Mouse (Mus musculus): ENCODE data around the gene Ankmy2.

Ankmy2 gene

DNA sequence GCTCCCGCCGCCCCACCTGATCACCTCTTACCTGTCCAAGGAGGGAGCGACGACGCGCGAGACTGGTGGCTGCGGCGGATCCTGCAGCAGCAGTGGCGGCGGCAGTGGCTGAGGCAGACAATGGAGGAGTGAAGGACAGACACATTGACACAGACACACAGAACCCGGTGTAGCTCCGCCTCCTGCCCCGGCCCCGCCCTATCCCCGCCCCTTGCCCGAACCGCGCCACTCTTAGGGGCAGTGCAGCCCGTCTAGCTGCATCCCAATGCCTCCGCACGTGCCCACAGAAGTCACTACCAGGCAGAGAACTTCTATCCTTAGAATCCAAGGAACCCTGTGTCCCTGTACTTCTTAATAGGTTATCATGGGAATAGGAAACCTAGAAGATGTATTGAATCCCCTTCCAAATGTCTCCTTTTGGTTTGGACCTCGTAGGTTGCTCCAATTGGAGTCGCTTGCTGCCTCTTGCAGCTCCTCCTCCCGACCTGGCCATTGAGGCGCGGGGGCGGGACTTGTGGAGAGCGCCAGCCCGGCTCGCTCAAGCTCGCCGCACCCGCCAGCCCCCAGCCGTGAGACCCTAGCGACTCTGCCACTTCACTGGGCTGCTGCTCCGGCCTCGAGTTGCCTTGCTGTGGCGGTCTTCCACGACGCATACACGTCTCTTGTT lies at the start of gene Ankmy2:
Ankmy2 (plus strand) TSS at position 478 of the 667 bp plus-strand sequence.
- DNase-seq = peak; percentile 94

DNA sequence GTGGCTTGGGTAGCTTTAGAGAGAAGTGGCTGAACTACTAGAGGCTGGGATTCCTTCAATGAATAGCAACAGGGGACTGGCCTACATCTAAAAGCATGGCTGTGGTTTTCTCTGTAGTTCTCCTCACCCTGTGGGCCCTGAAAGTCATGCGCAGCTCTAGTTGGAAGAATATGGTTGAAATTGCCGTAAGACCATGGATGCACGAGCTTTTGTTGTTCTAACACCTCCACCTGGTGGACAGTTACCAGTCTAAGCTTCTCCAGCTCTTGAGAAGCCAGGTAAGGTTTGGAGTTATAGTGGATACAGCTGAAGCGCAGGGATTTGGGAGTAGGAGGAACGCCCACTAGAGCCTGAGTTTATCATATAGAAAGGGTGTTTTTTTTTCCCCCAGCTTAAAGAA lies 48.5 kb upstream of the Ankmy2 start:
- DNase-seq = peak; percentile 12

DNA sequence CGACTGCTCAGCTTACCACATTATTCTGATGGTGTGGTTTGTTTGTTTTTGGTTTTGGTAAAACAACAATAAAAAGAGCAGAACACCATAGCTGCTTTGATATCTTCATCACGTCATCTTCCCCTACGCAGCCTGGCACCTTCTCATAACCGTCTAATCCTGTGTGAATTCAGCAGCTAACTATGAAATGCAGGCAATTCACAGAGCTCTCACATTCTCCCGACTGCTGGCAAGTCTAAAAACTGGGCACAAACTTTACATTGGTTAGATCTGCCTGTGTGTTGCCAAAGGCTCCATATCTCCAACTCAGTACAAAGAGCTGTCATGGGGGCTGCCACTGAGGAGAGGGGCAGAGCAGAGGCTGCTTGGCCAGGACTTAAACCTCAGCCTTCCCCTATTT lies 46.5 kb upstream of the Ankmy2 start:
- DNase-seq = no peak

DNA sequence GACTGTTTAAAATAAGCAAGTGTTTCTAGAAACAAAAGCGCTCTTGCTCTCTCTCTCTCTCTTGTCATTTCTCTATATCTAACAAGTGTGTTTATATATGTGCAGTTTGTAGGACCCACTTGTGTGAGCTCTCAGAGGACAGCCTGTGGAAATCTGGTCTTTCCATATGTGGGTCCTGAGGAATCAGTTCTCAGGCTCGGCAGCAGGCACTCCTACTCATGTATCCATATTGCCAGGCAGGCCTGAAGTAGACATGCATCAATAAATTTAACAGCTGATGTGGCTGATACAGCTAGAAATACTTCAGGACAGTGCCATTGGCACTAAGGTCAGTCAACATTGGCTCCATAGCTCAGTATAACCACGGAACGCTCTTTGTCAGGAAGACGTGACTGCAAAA lies 45.8 kb upstream of the Ankmy2 start:
- DNase-seq = no peak

DNA sequence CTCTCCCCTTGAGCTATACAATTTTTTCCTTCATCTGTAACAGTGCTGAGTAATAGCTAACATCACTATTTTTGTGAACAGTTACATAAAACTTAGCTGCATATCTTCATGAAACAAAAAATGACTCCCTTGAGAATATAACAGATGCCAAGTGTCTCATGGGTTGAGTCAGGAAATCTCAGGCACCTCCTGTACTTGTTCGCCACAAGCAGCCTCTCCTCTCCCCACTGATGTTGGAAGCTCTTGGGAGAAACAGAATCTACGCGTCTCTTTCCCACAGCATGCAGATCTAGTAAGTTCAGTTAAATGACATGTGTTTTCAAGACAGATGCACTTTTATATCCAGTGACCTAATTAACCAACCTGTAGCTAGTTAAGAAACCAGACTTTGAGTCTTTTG lies 44.8 kb upstream of the Ankmy2 start:
- DNase-seq = no peak

DNA sequence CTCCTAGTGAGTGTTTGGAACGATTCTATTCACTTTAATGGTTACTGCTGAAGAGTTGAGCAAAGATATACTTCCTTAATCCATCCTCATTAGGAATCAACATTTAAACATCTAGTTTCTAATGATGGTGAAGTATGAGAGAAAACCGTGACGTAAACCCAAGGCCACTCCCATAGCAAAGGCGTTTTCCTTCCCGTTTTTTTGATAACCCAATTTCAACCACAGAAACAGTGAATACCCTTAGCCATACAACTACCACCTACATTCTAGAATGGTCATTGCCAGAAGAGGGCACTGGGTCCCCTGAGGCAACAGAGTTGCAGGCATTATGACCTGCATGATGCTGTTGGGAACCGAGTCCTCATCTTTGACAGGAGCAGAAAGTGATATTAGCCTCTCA lies 39.8 kb upstream of the Ankmy2 start:
- peak; percentile 5 for DNase-seq

DNA sequence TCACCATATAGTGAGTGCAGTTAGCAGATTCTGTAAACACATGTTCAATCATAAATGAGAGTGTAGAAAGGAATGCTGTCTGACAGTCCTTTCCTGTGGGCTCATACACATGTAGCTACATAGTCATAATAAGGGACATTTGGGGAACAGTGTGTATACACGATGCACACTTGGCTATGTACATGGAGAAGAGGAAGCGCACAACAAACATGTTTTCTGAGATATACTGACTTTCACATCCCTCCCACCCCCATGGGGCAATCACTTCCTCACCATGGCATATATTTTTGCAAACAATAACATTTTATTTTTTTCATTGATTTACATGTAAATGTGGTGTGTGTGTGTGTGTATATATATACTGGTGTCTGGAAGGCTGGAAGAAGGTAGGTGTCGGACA lies 37.7 kb upstream of the Ankmy2 start:
- no peak for DNase-seq

DNA sequence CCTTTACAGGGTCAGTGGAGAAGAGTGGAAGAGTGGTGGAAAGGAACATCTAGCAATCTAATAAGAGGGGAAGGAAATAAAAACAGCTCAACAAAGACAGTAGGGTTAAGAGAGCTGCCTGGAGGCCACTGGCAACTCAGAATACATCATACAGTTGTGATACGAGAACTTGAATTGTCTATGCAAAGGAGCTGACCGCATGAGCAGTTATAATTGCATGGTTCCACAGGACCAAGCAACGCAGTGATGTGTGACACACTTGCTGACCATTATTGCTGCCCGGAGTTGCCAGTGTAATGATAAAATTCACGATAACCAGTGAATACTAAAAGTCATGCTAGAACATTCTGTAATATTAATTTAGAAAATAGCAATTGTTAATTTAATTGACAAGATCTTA lies 30.9 kb upstream of the Ankmy2 start:
- no peak for DNase-seq

DNA sequence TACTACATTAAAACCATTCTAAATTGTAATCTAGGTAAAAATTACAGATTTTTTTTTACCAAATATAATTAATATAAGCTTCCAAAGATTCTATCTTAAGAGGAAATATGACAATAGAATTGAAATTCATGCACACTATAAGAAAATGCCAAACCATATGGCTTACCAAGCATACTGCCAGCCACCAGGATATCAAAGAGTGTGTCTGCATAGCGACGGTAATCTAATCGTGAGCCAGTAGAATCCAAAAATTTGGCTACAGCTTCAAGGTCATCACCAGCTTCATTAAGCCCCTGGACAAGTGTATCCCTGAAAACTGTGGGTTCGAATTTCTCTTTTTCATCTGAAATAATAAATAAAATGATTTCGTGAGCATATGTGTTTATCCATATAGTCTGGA lies 27.1 kb upstream of the Ankmy2 start:
- DNase-seq = no peak

DNA sequence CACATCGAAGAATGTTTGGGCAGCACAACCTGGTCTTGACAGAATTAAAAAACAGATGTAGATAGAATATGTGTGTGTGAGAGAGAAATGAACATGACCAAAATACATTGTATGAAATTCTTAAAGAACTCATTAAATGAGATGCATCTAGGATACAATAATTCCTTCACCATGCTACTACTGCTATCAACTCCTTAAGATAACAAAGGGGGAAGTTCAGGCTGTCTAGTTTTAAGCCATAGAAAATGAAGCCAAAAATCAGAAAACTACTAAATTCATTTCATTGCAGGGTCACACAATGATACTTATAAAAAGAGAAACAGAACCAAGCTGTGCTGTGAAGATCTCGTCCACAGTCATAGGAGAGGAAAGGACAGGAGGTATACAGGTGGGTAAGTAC lies 24.7 kb upstream of the Ankmy2 start:
- DNase-seq = no peak

DNA sequence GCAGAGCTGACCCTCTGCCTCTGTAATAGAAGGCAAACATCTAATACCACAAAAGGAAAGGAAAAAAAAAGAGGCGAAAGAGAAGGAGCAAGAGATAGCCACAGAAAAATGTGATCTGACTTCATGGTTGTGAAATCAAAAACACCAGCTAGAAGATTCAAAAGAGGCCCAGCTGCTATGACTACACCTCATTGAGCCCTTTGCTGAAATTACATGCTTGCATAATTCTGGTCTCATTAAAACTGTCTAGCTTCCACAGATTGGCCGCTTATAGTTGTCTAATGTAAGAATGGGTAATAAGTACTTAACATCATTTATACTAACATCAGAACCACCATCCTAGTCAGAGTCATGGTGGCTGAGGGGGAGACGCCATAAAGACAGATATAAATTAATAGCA lies 24.2 kb upstream of the Ankmy2 start:
- no peak for DNase-seq

DNA sequence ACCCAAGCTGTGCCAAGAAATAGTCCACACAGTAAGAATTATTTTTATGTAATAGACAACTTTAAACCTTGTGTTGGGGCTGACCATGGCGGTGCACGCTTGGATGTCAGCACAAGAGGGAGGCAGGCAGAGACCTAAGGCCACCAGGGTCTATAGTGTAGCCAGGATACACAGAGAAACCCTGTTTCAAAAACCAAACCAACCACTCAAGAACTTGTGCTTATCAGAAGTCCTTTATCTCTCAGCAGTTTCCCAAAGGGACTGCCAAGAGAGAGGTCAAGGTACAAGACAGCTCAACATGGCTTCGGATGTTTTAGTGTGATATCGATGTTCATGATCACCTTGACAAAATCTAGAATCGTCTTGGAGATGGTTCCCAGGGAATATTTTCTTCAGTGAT lies 23.4 kb upstream of the Ankmy2 start:
- no peak for DNase-seq

DNA sequence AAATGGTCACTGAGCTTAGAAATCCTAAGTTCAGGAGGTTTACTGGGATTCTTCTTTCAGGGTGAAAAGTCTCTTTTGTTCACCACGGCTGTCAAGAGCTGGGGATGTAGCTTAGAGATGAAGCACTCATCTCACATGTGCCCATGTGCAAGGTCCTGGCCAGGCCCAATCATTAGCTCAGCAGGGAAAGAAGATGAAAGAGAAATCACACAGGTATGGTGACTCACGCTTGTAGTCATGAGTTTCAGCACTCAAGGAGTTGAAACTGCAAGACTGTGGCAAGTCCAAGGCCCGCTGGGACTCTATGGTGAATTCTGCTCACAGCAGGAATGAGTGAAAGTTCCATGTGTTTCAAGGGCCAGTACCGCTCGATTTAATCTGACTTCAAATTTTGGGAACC lies 22.8 kb upstream of the Ankmy2 start:
- no peak for DNase-seq

DNA sequence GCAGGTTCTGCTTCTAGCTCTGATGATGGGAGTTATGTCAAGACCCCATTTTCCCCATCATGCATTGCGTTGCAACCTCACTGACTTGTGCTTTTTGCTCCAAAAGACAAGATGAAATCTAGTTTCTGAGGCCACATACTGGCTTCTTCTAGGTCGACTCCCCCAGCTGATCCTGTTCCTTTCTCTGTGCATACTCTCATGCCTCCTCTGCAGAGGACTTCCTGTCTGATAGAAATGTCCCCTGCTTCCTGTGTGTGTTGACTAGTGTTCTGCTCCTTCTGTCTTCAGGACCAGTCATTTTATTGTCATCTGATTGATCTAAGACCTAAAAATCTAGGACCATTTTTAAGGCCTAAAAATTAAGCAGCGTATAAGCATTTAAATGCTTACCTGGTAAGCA lies 21.5 kb upstream of the Ankmy2 start:
- DNase-seq = no peak

DNA sequence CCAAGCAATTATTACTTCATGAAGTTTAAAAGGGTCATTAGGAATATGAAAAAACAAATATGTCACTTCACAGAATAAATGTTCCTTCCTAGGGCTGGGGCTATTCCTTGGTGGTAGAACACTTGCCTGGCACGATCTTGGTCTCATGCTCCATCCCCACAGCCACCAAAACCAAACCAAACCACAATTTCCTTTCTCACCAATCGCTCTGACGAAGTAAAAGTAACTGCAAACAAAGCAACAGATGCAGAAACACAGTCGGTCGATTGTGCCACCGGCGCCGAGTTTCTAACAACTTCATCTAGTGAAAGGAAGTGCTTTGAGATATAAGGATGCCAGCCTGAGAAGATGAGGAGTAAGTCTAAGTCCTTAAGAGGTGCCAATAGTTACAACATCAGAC lies 20.6 kb upstream of the Ankmy2 start:
- peak; percentile 12 for DNase-seq

DNA sequence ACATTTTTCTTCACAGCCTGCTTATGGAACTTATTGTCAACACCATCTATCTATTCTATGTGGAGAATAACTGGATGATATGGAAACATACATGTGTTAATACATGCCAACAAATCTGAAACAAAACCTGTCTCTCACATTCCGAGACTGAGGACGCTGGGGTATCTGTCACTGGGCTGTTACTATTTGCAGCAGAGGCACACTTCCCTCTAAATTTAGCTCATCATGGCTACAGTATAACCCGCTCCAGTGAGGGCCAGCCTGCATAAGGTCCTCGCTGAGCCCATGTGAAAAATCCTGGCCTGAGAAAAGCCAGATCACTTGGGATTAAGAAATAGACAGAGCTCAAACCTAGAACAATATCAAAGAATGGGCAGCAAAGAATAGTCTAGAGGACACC lies 19.7 kb upstream of the Ankmy2 start:
- no peak for DNase-seq

DNA sequence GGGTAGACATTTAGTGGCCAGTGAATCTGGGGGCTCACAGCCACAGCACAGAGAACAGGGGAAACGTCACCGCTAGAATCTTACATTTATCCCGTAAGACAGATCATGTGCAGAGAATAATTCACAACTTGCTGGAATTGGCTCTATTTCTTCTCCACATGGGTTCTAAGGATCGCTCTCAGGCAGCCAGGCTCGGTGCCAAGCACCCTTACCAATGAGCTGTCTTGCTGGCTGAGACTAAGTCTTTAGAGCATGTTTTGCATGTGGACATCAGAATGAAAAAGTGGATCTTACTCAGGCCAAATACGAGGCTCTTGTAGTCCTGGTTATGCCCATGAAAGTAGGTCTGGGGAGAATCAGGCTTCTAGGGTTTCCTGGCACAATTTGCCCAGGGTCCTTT lies 16.5 kb upstream of the Ankmy2 start:
- peak; percentile 36 for DNase-seq

DNA sequence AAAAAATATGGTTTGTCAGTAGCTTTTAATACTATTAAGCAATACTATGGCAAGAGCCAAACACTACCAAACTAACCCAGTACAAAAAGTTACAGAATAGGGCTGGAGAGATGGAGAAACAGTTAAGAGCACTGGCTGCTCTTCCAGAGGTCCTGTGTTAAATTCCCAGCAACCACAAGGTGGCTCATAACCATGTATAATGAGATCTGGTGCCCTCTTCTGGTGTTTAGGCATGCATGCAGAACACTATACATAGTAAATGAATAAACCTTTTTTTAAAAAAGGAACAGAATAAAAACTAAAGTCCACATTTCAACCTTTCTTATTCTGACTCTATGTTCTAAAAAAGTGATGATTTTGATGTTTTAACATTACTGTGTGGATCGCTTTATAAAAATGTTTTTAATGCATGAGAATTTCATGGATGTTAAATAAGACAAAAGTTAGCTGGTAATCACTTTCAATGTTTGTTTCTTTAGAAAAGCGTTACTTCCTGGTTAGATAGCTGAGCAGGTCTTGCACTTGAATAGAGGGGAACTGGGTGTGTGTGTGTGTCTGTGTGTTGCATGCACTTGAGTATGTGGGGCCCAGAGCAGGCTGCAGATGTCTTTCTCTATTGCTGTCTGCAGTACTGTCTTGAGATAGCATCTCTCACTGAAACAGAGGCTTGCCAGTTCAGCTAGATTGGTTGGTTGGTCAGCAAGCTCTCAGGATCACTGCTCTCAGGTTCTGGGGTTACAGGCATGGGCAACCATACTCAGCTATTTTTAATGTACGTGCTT lies 10.5 kb upstream of the Ankmy2 start:
- DNase-seq = no peak

DNA sequence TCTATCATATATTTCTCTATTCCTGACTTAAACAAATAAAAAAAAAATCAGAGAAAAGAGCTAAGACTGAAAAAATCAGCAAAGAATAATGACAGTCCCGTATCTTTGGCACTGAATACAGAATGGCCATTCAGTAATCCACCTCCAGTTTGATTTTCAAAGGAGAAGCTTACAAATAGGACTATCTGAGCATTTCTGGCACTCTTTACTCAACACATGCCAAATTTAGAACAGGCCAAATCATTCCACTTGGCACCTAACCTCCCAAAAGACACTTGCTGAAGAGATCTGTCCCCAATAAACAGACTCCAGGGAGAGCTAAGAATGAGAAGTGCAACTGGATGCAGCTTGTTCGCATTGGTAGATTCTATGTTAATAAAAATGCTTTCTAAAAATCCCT lies 6.6 kb upstream of the Ankmy2 start:
- no peak for DNase-seq

DNA sequence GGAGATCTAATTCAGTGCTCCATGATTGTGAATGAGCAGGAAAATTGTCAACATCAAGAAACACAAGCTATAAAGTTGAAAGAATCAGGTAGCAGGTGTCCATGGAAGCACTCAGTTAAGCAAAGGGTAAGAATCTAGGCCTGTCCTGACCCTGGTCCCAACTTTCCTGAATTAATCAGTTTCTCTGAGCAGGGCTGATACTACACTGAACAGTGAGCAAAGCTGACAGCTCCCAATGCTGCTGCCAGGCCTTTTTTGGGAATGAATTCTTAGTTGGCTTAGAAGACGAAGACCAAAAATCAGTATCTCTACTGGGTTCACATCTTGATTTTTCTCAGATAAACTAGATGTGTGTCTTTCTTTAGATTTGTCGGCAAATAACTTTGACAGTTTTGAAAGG lies 6.2 kb upstream of the Ankmy2 start:
- DNase-seq = no peak

DNA sequence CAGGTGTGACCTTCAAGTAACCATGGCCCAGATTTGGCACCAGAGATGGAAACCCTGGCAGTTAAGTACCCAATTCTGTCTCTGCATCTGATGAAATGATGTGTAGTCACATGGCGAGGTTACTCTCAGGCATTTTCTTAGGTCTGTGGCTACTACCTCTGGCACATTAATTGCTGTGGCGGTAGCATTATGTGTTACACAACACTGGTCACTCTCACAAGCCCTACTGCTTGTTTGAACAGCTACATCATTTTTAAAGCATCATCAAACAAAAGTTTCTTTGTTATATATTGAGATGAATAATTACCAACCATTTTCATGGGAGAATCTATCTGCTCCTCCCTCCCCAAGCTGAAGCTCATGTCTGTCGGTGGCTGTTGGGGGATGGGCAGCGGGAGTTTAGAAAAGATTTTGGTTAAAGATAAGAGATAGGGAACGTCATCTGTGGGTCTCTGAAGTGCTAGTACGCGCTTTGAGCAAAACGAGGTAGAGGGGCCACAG lies 1.7 kb upstream of the Ankmy2 start:
- DNase-seq = peak; percentile 32

DNA sequence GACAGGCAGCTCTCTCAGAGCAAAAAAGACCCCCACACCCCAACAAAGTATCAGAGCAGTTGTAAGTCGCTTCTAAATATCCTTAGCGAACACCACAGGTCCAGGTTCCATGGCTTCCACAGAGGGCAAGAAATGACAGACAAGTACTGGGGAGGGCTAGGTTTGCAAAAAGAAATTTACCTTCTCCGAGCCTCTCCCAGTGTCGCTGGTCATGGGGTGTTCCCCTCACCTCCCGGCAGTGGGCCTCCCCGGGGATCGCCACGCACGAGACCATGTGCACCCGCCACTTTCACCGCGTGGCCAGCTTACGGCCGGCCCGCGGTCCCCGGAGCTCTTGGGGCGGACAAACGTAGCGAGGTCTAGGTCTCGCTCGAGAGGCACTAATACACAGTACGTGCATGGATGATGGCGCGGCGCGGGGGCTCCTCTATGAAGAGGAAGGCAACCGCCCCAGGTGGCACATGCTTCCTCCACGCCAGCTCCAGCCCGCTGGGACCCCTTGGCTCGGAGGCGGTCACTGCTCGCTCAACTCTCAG lies 745 bp upstream of the Ankmy2 start:
- DNase-seq = no peak

DNA sequence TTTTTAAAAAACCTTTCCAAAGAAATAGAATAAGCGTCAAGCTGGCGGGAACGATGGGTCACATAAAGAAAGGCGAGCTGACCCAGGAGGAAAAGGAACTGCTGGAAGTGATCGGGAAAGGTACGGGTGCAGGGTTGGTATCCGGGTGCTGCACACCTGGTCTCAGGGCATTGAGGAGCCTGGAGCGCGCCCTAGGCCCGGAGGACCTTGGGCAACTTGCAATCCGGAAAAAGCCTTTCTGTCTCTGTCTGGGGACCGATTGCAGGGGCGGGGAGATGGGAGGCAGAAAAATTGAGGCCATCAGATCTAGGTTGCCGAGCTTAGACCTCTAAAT lies 357 bp downstream of the Ankmy2 start:
- DNase-seq = no peak

DNA sequence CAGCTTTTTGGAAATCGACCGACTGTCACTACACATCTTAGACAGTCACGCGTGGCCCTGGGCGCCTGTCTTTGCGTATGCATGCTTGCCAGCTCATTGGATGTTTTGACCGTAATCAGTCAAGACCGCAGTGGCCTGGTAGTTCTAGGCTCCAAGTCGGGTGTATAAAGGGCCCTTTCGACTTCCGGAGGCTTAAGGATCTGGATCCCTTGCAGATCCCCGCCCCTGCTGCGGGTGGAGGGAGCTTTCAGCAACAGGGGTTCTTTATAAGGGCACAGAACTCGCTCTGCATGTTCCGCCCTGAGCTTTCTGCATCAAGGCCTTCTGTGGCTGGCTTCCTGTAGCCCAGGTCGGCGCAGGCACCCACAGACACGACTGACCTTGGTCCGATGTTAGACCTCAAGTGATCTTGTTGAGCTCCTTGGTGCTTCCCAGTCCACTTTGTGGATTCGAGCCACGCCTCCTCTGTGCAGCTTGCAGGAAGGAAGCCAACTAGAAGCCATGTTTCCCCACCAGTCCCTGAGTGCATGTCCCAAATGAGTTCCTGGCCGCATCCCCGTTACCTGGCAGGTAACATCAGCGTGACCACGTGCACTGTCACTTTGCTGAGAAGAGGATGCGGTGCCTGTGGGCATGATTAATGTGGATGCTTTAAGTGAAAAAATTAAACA lies 859 bp downstream of the Ankmy2 start, which contains the start of gene Bzw2:
Bzw2 (minus strand) TSS at position 443 of the 671 bp plus-strand sequence.
- peak; percentile 85 for DNase-seq
